Mouse (Mus musculus): Measurements from ENCODE around the gene H2-Eb2.

DNA sequence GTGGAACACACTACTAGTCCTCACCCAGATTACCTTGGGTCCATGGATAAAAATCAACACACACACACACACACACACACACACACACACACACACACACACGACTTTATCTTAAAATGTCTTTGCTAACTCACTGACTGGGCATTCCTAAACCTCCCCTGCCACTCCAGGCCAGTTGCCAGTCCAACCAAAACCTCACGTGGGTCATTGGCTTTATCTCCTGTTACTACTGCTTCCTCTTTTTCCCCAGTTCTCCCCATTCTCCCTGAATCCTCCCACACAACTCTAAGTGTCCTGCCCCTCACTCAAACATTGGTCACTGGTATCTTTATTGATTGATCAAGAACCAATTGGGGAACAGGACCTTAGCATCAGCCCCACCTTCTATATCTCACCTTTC lies 8.2 kb upstream of the H2-Eb2 start:
- TF ChIP-seq CTCF (IDR thresholded peaks at IDR 0.05; ENCODE audit: borderline replicate concordance, control insufficient read depth, extremely low read depth, insufficient read depth, low read length, poor library complexity) (no peak), POLR2A (IDR thresholded peaks at IDR 0.05; ENCODE audit: control insufficient read depth, extremely low read depth, insufficient read depth, low read length, poor library complexity) (no peak)
